Mouse (Mus musculus) thymus, postnatal 14 days (tissue): Measurements from ENCODE around the gene Hesx1.
"Not testable (repeated sequence)": the region's sequence is repeated elsewhere in the genome, so short reads cannot be mapped to it uniquely, and the experiment has no call there.

Experiments used
- DNase-seq: peaks from one replicate; pipeline ENCODE4 v3.0.0; 2021

Hesx1 gene

DNA sequence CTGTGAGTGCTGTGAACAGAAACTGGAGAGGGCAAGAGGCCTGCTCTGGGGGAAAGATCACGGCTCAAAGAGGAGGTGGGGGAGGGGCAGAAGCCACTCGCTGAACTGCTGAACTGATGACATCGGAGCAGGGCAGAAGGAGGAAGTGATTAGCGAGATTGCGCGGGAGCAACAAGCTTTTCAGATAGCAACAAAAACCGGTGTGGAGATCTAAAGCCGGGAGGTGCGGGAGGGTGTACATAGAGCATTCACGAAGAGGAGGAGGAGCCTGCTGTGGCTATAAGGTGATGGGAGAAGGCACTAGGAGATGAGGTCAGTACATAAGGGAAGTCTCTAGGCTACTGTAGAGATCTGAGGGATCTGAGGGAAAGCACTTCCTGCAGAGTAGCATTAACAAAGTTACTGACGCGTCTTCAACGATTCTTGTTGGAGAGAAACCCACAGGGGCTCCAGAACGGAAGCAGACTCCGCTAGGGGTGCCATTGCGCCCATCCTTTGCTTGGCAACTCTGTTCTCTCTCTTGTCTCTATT is at the start of gene Hesx1:
Gene Hesx1, plus strand, starts transcription at position 206 of the 531 bp plus-strand sequence.
- peak; percentile 84 for DNase-seq

DNA sequence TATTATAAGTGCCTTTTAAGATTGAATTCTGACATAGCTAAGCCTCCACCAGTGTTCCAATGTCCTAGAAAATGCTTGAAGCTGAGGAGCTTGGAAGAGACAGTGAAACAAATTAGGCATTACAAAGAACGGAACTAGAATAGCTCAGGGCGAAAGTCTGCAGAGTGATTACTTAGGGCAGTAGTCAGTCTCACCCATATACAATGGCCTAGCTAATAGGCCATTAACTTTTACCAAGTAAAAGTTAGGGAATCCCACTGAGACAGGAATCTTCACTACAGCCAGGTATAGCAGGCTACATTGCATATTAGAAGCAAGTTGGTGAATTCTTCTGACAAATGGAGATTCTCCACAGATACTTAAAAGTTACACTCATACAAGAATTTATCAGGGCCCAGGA is 38.1 kb upstream of the Hesx1 start:
- DNase-seq: not testable (repeated sequence)

DNA sequence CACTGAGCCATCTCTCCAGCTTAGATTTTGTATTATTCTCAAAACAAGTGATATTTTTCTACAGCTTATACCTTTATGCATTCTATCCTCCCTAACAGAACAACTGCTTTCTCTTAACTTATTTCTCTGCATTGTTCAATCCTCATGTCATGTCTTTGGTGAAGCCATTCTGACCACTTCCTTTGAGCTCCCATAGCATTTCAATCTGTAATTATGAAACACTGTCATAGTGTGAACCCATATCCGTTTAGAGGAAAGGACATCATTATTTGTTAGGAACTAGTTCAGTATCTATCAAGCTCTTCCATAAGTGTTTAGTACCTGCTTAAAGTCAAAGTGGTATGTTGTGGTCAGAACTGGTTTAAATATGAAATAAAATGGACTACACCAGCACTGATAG is 33.7 kb upstream of the Hesx1 start:
- DNase-seq: no peak

DNA sequence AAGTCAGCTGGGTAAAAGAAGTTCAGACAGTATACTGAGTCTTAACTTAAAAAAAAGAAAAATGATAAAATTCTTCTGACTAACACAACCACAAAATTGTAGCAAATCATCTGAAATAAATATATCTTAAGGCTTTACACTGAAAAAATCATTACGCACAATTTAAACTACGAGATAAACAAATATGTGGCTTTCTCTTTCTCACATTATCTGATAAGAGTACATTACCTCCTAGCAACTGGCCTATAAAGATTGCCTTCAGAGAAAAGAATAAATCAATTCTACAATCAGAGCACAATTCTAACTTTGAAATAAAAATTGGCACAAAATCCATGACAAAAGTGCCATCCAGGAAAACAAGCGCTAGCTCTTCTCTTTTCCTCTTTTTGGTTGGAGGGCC is 25.1 kb upstream of the Hesx1 start:
- DNase-seq: no peak

DNA sequence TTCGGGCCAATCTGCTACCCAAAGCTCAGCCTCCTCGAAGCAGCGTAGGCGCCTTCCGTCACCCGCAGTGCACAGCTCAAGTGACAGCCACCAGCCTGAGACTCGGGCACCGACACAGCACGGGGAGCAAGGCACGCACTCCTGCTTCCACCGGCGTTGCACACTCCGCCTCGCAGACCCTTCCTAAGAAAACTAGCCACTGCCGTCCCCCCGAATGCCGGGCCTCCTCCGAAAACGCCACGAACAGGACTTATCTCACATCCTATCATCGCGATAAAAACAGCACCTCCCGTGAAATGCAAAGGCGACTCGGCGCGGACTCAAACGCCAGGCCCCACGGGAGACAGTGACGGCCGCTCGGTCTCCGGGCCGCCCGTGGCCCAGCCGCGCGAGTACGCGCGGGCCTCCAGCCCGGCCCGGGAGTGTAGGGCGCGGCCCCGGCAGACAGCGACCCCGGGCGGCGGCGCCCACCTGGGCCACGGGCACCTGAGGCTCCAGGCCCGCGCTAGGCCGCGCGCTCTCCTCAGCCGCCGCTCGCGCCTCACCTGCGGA is 24.3 kb upstream of the Hesx1 start:
- DNase-seq: peak; percentile 75

DNA sequence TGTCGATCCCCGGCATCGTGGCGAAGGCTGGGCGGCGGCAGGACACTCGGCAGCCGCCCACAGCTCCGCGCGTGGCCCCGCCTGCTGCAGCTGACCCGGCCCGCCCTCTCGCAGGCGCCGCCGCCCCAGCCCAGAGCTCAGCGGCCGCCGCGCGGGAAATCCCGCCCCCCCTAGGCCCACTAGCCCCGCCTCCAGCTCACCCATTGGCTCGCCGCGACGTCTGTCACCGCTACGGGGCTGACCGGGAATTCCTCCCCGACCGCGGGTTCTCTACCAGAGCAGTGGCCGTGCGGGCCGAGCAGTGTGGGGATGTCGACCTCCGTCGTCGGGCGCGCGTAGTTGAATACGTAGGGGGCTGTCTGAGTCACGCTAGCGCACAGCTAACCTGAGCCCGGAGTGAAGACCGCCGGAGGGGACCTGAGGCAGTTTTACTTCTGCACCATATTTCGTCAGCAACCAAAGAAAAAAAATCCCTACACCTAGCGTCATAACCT is 23.7 kb upstream of the Hesx1 start:
- peak; percentile 97 for DNase-seq

DNA sequence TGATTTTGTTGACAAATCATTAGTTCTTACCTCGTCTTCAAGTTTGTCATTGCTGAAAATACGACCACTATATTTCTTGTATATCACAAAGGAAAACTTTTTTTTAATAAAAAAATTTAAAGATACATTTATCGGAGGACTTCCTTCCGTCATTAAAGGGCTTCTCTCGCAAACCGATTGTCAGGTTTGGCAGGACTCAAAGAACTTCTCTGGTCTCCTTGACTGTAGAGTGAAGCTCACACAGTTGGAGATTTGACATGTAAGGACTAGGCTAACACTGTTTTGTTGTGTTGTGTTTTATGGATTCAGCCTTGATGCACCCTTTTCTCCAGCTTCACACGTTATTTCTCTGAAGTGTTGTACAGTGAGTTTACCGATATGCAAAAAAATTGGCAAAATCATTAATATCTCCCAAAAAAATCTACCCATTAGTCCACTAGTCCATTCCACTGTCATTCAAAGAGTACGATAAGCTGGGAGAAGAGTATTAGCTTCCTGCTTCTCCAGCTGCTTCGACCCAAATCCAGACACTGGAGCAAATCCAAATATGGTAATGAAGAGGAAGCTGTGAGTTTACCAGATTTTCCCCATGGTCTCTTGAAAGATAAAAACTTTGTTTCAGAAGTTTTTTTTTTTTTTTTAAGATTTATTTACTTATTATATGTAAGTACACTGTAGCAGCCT is 23.0 kb upstream of the Hesx1 start, which contains the start of gene Appl1:
Gene Appl1, minus strand, starts transcription at position 127 of the 684 bp plus-strand sequence.
- no peak for DNase-seq

DNA sequence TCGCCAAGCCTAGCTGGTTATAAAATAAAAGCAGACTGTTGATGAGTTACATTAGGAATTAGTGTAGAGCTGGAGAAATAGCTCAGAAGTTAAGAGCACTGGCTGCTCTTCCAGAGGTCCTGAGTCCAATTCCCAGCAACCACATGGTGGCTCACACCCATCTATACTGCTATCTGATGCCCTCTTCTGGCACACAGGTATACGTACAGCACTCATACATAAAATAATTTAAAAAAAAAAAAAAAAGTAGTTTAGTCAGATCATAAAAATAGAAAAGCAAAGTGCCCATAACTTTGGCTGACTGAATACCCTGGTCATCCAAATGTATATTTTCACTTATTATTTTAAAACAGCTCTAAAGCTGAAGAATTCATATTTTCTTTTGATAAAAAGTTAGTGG is 21.1 kb upstream of the Hesx1 start:
- no peak for DNase-seq

DNA sequence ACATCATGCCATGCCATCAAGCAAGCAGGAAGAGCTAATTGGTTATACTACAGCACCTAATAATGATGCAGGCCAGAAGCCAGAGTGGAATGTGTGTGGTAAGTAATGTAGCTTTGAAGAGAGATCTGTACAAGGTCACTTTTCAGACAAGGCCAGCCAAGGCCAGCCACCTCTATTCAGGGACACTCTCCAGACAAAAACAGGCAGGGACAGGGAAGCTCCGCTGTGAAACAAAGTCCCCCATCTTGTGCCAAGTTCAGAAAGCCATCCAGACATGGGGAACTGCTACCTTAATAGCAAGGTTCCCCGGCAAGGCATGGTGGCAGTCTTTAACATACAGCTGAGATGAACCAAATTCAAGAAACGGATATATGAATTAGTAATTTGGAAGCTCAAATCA is 18.7 kb upstream of the Hesx1 start:
- DNase-seq: no peak

DNA sequence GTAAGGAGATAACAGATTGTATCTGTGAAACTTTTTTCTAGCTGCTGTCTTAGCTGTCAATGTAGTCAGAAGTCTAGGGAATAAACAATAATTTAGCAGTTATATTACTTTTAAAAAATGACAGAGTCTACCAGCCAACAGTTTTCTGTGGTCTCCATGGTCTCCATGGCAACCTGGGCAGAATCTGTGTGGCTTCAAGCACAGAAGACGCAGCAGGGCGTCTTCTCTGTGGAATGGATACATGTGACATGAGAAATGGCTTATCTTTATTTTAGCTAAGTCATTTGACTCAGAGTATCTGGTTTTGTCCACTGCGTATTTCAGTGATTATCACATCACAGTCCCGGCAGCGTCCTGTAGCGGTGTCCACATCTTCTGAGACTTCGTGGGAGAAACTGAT is 18.0 kb upstream of the Hesx1 start:
- no peak for DNase-seq

DNA sequence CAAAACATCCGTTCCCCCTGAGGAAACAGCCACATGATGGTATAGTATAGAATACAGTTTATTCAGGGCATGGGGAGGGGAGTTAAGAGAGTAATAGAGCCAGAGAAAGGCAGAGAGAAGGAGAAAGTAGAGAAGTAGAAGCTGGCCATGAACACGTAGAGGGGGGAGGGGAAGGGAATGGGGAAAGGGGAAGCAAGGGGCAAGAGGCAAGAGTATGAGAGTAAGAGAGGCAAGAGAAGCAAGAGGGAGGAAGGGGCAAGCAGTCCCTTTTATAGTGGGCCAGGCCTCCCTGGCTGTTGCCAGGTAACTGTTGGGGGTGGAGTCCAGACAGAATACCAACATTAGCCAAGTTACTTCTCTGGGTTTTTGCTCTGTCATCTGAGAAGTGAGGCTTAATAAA is 16.7 kb upstream of the Hesx1 start:
- no peak for DNase-seq

DNA sequence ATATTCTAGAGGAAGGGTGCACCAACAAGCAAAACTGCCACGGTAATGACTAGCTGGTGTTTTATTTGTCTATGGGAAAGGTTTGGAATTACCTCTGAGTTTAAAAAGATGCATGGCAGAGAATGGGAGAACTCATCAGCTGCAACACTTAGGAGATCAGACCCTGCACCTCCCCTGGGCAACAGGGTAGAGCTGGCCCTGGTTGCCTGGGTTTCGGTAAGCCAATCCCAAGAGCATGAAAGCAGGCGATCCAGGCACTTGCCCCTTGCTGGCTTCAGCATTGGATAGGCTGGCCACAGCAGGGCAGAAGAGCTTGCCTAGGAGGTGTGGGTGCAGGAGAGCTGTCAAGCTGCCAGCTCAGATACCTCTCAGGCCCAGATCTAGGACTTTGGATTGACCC is 14.4 kb upstream of the Hesx1 start:
- no peak for DNase-seq

DNA sequence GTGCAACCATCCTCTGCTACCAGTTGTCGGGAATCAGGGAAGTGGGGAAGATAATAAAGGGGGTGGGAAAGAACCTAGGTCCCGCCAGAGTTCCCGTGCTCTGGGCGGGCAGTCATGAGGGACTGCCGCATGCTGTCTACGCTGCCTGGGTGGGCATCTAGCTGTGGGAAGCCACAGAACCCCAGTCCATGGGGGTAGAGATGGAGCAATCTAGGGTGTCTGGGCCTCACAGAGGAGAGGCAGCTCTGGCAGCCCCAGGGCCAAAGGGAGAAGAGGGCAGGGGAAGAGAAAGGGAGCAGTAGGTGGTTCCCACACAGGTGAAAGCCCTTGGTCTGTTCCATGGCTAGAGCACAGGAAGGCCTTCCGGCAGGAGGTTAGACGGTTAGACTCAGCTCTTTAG is 13.2 kb upstream of the Hesx1 start:
- DNase-seq: no peak

DNA sequence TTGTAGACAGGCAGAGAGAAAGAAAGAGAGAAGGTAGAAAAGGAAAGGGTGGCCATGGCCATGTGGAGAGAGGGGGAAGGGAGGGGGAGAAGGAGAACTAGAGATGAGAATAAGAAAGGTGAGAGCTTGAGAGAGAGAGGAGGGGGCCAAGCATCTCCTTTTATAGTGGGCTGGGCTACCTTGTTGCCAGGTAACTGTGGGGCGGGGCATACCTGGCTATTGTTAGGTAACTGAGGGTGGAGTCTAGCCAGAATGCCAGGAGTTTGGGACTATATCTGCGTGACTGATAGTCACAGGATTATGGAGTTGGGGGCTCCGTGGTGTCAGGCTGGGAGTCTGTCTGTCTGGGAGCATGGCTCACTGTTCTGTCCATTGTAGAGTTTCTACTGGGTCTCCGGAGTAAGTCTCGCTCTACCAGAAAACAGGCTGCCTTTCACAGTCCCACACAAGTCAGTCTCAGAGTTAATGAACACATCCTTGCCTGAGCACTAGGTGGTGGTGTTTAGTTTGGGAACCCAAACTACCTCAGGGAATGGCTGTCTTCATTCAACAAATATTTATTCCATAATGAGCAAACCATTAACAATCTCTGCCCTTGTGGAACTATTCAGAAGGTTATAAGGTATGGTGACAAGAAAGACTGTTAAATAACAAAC is 12.6 kb upstream of the Hesx1 start:
- no peak for DNase-seq

DNA sequence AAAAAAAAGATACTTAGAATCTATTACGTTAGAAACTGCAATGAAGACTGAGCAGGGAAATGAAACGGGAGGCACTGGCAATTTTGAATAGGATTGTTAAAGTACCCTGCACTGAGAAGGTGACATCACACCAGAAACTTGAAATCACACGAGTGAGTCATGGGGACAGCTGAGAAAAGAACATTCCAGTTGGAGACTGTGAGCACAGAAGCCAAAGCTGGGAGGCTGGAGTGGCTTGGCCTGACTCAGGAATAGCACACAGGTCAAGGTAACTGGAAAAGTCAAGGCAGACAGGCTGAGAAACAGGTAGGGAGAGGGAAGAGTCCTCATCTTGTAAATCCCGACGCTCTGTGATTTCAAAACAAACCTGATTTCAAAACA is 12.1 kb upstream of the Hesx1 start:
- DNase-seq: no peak

DNA sequence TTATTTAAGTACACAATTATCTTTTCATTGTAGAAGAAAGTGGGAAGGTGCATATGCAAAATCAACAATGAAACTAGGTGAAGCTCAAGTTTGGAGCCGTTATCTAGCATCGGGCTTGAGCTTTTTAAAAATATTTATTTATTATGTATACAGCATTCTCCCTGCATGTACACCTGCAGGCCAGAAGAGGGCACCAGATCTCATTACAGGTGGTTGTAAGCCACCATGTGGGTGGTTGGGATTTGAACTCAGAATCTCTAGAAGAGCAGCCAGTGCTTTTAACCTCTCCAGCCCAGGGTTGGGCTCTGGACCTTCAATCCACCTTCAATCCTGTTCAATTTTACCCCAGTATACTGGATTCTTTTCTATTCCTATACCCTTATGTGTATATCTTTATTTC is 5.5 kb upstream of the Hesx1 start:
- DNase-seq: peak; percentile 30

DNA sequence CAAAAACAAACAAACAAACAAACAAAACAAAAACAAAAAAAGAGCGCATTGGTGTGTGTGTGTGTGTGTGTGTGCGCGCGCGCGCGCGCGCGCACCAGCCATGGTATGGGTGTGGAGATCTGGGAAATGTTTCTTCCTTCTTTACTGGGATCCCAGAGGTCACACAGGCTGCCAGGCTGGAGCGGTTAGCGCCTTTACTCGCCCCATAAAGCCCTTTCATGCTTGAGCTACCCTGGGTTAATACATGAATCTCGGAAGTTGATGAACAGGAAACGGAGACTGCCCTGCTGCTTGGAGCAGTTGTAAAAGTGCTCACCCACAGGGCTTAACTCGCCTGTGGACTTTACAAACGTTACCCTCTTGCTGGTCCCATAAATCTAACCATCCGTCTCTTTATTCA is 2.6 kb upstream of the Hesx1 start:
- no peak for DNase-seq

DNA sequence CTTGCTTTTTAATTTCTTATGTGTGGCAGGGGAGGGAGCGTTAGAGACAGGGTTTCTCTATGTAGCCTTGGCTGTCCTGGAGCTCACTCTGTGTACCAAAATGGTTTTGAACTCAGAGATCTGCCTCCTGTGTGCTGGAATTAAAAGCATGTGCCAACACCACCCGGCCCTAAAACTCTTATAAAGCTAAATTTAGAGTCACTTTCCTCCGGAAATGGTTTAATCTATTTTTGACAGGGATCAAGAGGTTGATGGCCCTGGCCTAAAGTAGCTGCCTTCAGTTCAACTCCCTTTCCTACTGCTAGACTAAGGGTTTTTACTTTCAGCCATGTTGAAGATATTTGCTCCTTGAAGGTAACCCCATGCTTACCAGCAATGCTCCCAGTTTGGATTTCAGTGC is 789 bp upstream of the Hesx1 start:
- no peak for DNase-seq

DNA sequence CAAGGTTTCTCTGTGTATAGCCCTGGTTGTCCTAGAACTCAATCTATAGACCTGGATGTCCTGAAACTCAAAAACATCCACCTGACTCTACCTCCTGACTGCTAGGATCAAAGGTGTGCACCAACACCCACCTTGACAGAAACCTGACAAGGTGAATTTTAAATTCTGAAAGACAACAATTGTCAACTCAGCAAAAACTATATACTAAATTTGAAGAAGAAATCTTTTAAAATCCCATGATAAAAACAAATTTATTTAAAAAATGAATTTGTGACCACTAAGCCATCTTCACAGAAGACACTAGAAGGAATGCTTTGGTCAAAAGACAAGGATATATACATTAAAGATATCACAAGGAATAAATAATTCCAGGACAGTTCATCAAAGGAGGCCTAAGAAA is 2.0 kb downstream of the Hesx1 start:
- no peak for DNase-seq

DNA sequence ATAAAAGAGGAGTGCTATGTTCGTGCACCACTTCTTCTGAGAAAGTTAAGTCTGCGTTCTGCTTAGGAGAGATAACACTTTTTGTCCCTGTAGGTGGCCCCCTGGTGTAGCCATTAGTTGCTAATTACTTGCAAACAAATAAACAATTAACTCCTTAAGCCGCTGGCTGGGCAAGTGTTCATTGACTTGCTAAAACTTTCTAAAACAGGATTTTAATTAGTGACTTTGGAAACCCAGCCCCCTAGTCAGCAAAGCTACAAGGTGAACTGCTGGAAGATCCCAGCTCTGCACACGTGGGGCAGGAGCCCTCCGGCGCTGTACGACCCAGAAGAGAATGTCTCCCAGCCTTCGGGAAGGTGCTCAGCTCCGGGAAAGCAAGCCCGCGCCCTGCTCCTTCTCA is 6.2 kb downstream of the Hesx1 start:
- DNase-seq: no peak

DNA sequence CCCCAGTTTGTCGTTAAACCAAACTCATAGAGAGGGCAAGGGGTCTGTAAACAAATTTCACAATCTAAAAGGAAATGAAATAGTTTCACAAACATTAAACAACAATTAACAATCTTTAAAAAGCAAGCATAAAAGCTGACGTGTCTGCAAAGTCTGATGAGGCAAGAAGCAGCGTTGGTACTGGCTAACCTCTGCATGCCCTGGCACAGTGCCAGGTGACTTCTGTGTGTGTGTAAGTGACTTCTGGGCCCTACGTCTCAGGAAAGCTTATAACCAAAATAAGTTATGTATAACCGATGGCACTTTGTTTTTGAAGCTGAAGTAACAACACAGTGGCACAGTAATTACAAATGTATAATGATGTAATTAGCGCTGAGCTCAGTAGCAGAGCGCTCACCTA is 10.7 kb downstream of the Hesx1 start:
- no peak for DNase-seq

DNA sequence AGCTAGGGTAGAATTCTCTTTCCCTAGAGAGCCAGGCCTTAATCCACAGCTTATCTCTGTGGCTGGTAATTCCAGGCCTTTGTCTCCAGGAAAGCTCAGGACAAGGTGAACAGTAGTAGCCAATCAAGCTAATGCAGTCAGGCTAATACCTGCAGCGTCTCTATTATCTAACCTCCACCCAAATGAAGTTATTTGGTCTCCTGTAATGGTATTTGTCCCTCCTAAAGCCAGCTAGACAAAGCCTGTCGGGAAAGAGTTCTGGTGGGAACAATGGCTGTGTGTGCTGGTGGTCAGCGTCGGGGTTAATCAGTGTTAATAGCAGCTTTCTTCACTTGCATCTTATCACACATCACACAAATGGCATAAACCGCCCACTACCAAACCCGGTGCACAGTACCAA is 11.7 kb downstream of the Hesx1 start:
- DNase-seq: no peak

DNA sequence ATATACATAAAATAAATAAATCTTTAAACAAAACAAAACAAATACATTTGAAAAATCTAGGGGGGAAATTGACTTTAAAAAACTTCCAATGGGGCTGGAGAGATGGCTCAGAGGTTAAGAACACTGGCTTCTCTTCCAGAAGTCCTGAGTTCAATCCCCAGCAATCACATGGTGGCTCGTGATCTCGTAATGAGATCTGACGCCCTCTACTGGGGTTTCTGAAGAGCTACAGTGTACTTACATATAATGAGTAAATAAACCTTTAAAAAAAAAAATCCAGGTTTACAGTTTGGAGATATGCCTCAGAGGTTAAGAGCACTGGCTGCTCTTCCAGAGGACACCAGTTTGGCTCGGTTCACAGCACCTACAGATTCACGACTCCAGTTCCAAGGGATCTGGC is 17.3 kb downstream of the Hesx1 start:
- no peak for DNase-seq

DNA sequence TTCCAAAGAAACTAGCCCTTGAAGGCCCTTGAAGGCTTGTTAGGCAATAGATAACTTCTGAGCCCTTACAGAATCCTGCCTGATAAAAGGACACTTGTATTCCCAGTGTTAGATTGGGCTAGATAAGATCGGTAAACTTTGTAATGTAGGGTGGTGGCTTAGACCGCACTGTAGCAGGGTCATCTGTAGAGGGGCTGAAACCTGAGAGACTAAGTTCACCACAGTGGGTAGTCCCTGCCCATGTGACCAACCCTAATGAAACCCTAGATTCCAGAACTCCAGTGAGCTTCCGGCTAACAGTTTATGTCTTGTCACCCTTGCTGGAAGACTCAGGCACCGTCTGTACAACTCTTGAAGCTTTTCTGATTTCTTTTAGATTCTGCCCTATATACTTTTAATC is 19.4 kb downstream of the Hesx1 start:
- DNase-seq: no peak
